Mouse (Mus musculus): ENCODE data around the gene Chp2.

Gene Chp2

DNA sequence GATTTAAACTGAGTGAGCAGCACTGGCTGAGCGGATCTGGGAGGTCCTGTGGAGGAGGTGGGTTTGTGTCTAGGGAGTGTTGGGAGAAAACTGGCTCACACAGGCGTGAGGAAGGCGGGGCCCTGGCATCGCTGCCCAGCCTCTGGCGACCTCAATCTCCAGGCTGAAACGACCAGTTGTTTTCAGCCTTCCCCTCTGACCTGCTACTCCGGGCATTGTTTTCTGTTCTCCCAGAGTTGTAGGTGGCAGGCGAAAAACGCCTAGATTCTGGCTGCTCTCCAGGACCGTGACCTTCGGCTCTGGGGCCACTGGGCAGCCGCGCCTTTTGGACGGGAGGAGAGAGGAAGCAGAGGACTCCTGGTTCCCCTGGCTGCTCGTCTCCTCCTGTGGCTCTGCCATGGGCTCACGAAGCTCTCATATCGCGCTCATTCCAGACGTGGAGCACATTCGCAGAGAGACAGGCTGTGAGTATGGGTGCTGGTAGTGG is at the start of gene Chp2:
TSS of gene Chp2 (plus strand) at position 182 of the 487 bp plus-strand sequence.
- no peak for DNase-seq (ENCODE audit: low read depth, low spot score)

- DNase-seq (ENCODE audit: low read depth, low spot score) = no peak
Measured at GRCm38 (mm10) chr7:122170705-122171104, 48.6 kb upstream of the Chp2 start.

GRCm38 (mm10) chr7:122171613-122172012 is 47.7 kb upstream of the Chp2 start:
- DNase-seq (ENCODE audit: low read depth, low spot score) = no peak

- no peak for DNase-seq (ENCODE audit: low read depth, low spot score)
Measured at GRCm38 (mm10) chr7:122180720-122181119, 38.6 kb upstream of the Chp2 start.

DNA sequence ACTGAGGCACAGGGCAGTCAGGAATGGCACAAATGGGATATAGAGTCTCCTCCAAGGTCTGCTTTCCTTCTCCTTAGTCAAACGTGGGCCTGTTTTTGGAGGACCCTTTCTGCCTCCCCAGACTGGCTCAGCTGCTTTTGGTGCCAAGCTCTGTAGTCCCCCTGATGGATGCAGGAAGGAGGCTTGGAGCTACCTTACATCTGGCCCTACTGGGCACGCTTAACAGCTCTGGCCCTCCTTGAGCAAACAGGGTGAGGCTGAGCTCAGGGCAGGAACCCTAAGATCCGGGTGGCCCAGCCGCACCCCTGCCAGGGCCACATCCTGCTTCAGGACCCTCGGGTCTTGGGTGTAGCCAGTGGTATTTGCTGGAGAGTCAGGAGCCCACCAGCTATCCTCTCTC is 34.7 kb upstream of the Chp2 start:
- no peak for DNase-seq (ENCODE audit: low read depth, low spot score)

DNA sequence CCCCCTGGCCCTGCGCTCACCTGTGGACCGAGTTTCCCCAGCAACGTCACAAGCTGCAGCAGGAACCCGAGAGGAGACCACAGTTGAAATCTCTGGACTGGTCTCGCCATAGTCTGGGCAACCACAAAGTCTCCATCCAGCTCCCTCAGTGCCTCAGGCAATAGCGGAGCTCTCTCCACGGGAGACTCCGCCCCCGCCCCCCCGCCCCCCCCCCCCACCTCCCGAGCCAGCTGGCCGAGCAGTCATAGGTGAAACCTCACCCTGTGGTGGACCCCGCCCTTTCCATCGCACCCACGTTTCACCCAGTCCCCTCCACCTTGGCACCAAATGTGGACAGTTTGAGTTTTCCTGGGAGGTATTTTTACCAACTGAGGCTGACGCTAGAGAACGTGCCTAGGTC is 33.3 kb upstream of the Chp2 start, which contains the start of gene Ern2:
TSS of gene Ern2 (minus strand) at position 165 of the 400 bp plus-strand sequence.
- DNase-seq (ENCODE audit: low read depth, low spot score) = no peak

DNA sequence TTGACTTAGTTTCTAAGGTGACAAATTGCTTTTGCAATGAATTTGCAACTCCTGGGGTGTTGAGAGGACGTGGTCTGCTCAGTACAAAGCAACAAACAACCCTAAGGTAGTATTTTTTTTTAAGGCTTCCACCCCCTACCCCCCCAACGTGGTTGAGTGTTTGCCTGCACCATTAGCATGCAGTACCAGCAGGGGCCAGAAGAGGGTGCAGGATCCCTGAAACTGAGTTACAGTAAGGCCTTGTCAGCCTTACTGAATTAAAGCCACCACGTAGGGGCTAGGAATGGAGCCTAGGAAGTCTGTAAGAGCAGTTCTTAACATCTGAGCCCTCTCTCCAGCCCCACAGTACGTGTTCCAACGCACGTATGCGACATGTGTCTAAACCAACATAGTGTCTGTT is 29.8 kb upstream of the Chp2 start:
- DNase-seq (ENCODE audit: low read depth, low spot score) = peak; percentile 60

DNA sequence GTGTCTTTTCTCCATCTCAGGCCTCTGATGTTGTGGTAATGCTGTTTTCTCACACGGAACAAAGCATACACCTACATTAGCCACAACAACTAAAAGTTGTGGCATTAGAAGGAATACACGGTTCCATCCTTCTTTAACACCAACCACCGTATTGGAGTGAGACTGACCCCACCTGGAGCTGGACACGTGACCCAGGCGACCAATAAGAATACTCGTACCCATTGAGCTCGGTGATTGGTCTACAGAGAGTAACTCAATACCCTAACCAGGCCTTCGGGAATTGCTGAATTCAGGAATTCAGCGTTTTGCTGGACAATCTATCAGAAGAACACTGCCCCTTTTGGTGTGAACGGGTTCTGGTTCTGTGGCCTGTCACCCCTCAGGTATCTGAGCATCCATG is 28.2 kb upstream of the Chp2 start:
- DNase-seq (ENCODE audit: low read depth, low spot score) = no peak

- DNase-seq (ENCODE audit: low read depth, low spot score) = no peak
Measured at GRCm38 (mm10) chr7:122193919-122194318, 25.4 kb upstream of the Chp2 start.

- DNase-seq (ENCODE audit: low read depth, low spot score) = no peak
Measured at GRCm38 (mm10) chr7:122196771-122197170, 22.5 kb upstream of the Chp2 start.

DNA sequence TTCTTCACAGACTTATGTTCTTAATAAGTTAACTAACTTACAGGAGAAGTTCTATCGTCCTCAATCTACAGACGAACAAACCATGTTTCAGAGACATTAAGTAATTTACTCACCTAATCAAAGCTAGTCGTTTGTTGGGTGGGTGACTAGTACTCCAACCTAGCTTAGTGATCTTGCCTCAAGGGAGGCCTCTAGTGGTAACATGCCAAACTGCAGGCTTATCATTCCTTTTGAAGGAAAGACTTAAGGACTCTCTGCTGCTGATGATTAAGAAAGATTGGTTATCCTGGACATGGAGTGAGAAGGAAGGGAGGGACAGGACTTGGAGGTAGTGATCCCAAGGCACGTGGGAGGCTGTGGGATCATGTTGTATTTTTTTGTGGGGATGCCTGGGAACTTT is 22.0 kb upstream of the Chp2 start:
- peak; percentile 64 for DNase-seq (ENCODE audit: low read depth, low spot score)

- DNase-seq (ENCODE audit: low read depth, low spot score) = peak; percentile 18
Measured at GRCm38 (mm10) chr7:122199296-122199695, 20.0 kb upstream of the Chp2 start.

DNA sequence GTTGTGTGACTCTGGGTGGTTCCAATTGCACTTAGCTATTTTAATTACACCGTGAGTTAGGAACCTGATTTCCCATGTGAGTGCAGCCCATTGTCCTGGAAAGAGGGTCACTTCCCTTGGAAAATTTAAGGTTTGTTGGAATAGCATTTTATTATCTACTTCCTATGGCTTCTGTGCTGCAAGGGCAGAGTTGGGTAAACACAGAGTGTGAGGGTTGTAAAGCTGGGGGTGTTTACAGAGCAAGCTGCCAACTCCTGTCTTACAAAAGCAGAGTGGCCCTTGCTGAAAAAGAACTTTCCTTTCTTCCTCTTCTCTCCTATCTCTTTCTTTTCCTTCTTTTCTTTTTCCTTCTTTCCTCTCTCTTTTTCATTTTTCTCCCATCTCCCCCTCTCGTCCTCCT is 15.4 kb upstream of the Chp2 start:
- no peak for DNase-seq (ENCODE audit: low read depth, low spot score)

DNA sequence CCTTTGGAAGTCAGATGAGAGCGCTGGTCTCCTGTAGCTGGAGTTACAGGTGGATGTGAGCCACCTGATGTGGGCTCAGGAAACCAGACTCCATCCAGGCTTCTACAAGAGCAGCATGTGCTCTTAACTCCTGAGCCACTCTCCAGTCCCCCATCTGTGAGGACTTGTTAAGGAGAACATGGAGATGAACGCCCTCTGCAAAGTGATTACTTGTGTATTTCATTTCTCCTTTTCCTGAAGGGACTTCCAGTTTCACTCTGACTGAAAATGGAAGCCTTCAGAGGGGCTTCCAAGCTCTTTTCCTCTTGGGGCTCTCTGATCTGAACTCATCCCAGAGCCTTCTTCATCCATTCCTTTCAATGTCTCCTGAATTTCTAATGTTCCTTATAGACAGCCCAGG is 13.2 kb upstream of the Chp2 start:
- DNase-seq (ENCODE audit: low read depth, low spot score) = no peak

GRCm38 (mm10) chr7:122208276-122209021 is 10.8 kb upstream of the Chp2 start:
- DNase-seq (ENCODE audit: low read depth, low spot score) = no peak

DNA sequence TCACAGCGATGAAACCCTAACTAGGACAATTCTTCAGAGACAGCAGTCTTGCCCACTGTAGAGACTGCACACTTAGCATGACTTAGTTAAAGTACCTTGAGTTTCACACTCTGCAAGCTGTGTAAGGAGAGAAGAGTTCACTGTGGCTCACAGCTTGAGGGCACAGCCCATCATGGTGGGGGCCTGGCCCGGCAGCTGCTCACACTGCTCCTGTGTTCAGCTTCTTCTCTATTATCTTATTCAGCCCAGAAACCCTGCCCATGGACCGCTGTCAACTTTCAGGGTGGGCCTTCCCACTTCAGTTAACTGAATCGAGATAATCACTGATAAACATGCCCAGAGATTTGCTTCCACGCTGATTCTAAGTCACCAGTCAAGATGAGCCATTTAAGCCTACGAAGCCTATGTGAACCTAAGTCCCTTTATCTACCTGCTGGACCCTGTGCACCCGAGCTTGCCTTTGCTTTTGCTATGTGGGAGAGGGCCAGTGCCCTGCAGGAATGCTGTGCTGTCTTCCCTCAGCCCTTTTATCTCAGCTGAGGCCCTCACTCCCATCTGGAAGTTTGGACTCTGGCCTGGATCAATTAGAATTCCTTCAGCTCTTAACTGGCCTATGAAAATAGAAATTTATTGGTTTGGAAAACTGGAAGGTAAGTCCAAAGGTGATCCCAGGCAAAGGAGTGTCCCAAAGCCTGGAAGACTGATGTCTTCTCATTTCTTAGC is 6.9 kb downstream of the Chp2 start:
- DNase-seq (ENCODE audit: low read depth, low spot score) = no peak

DNA sequence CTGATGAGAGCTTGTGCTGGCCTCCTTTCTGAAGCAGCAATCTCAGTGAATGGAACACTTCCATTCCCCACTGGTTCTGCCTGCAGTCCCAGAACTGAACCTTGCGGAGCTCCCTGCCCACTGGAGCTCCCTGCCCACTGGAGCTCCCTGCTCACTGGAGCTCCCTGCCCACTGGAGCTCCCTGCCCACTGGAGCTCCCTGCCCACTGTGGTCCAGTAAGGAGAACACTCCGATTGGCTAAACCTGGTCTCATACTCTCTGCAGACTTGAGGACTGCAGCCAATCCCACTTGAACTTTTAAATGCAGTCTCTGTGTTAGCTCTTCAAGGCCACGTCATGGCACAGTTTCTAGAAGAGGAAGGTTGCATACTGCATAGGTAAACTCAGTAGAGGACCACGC is 7.4 kb downstream of the Chp2 start:
- no peak for DNase-seq (ENCODE audit: low read depth, low spot score)

GRCm38 (mm10) chr7:122229306-122229705 is 10.0 kb downstream of the Chp2 start:
- DNase-seq (ENCODE audit: low read depth, low spot score) = no peak

DNA sequence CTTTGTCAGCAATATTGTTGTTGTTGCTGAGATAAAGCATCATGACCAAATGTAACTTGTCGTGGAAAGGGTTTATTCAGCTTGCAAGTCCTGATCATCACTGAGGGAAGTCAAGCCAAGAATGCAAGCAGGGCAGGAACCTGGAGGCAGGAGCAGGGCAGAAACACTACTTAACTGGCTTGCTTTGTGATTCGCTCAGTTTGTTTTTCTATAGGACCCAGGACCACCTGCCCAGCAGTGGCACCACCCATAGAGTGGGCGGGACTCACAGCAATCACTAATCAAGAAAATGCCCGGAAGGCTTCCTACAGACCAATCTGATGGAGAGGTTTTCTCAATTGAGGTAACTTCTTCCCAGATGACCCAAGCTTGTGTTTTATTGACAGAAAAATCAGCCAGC is 10.6 kb downstream of the Chp2 start:
- DNase-seq (ENCODE audit: low read depth, low spot score) = no peak

GRCm38 (mm10) chr7:122230866-122231265 is 11.6 kb downstream of the Chp2 start:
- DNase-seq (ENCODE audit: low read depth, low spot score) = no peak

- no peak for DNase-seq (ENCODE audit: low read depth, low spot score)
Measured at GRCm38 (mm10) chr7:122238939-122239338, 19.6 kb downstream of the Chp2 start.

GRCm38 (mm10) chr7:122240413-122241119 is 21.3 kb downstream of the Chp2 start:
- DNase-seq (ENCODE audit: low read depth, low spot score) = peak; percentile 16

Data from CD4-positive helper T cell, adult 2 months (primary cell).